Mouse (Mus musculus) cerebellum, adult 2 months (tissue): ENCODE data around the gene Gm48552.

Source experiments
- CTCF ChIP-seq: fragments of 200-500 bp; IDR thresholded peaks from 2 replicates; pipeline ENCODE4 v1.5.1; 2011; ENCODE audit warnings: low read depth, mild to moderate bottlenecking, control low read depth, low read length, moderate library complexity, borderline replicate concordance; ENCODE audit not compliant: insufficient read depth
- POLR2A ChIP-seq: fragments of 200-500 bp; IDR thresholded peaks from 2 replicates; pipeline ENCODE4 v1.6.1; 2011; ENCODE audit warnings: low read length, control low read depth, borderline replicate concordance; ENCODE audit not compliant: insufficient read depth

DNA sequence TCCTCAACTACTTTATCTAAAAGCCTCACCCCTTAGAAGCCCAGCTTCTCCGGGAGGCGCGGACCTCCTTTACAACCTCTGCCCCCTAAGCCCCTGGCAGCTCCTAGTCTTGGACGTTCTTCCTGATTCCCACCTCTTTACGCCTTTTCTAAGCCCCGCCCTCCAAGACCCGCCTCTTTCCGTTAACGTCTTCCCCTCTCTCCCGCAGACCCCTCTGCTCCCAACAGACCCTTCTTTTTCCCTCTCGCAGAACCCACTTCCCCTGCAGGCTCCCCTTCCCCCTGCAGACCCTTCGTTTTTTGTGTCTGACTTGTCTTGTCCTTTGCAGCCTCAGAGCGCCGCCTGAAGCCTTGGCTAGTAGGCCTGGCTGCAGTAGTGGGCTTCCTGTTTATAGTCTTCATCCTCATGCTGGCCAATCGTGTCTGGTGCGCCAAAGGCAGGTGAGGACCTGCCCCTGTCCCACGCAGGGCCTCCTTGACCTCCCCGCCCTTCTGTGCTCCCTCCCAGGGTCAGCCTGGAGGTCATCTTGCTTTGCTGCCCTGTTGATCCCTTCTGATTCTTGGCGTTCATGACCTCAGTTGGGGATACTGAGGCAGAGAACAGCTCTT lies 4.8 kb downstream of the Gm48552 start:
- TF ChIP-seq CTCF (no peak), POLR2A (no peak)
